Comparison of ENCODE assay signal across 23 mouse cellular contexts in the genomic region with DNA sequence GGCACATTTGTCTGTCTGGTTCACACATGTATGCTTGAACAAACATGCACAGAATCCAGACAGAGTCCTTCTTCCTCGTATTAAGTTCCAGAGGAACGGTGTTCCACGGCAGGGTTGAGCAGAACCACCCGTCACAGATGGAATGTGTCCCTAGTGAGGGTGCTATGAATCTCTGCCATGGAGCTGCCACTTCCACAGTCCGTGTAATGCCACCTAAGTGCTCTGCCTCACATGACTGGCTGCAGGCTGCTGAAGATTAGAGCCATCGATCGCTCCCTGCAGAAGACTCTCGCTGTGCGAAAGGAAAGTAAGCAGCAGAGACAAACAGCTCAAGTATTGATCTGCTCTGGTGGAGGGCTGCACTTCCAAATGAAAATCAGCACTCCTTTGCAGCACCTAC.
A peak's percentile ranks its signal among the peaks of the same experiment; 100 is the strongest.
DNase-seq lines count a peak whose midpoint lies in the region; ATAC-seq and TF ChIP-seq lines count a peak whose summit lies in the region.
"Had no signal": no experiment of that assay in that cellular context is flagged by ENCODE, and none has a peak within 500 bp of the region (broad histone marks: within the 10 kb centered on the region; RNA-seq: fewer than 3 reads in every experiment).

No protein-coding gene starts in this region.

- no peak overlapping the region for H3K9ac ChIP-seq in forebrain, embryonic 11.5 days (ENCODE audit: low read length)
- no peak overlapping the region for H3K9ac ChIP-seq in midbrain, embryonic 11.5 days (ENCODE audit: low read length)
- H3K9ac ChIP-seq in midbrain, embryonic 13.5 days (replicated peaks): no peak overlapping the region
- no peak overlapping the region for H3K9ac ChIP-seq in stomach, postnatal 0 days (ENCODE audit: low read length)
- H3K9ac ChIP-seq: embryonic facial prominence, embryonic 15.5 days; limb, embryonic 12.5 days; liver, embryonic 12.5 days had no signal

- no peak overlapping the region for H3K4me3 ChIP-seq in forebrain, embryonic 10.5 days
- H3K4me3 ChIP-seq in forebrain, embryonic 11.5 days (ENCODE audit: low read depth, low read length): no peak overlapping the region
- no peak overlapping the region for H3K4me3 ChIP-seq in midbrain, embryonic 11.5 days (ENCODE audit: low read depth, low read length)
- H3K4me3 ChIP-seq in midbrain, embryonic 10.5 days: no peak overlapping the region
- H3K4me3 ChIP-seq in midbrain, embryonic 13.5 days (replicated peaks): no peak overlapping the region
- no peak overlapping the region for H3K4me3 ChIP-seq in stomach, postnatal 0 days (ENCODE audit: low read depth, low read length)
- H3K4me3 ChIP-seq: embryonic facial prominence, embryonic 15.5 days; limb, embryonic 12.5 days; liver, embryonic 12.5 days had no signal

- peak overlapping the region; percentile 15; the same call in 1 of the 2 replicates for H3K27ac ChIP-seq in forebrain, embryonic 10.5 days
- H3K27ac ChIP-seq in forebrain, embryonic 11.5 days (ENCODE audit: low read depth, low read length): no peak overlapping the region
- no peak overlapping the region; the same call in 1 of the 2 replicates for H3K27ac ChIP-seq in midbrain, embryonic 11.5 days (ENCODE audit: low read depth, low read length)
- no peak overlapping the region; the same call in 1 of the 2 replicates for H3K27ac ChIP-seq in midbrain, embryonic 10.5 days (replicated peaks)
- peak overlapping the region; percentile 25; the same call in 1 of the 2 replicates for H3K27ac ChIP-seq in midbrain, embryonic 13.5 days
- no peak overlapping the region for H3K27ac ChIP-seq in stomach, postnatal 0 days (replicated peaks)
- H3K27ac ChIP-seq: embryonic facial prominence, embryonic 15.5 days; limb, embryonic 12.5 days; liver, embryonic 12.5 days had no signal

- H3K36me3 ChIP-seq in forebrain, embryonic 10.5 days (replicated peaks): no peaks in the 10 kb centered on the region
- H3K36me3 ChIP-seq in forebrain, embryonic 11.5 days (ENCODE audit: control insufficient read depth, insufficient read depth, low read length): no peaks in the 10 kb centered on the region
- H3K36me3 ChIP-seq in midbrain, embryonic 11.5 days (ENCODE audit: control insufficient read depth, insufficient read depth, low read length): no peaks in the 10 kb centered on the region
- H3K36me3 ChIP-seq in midbrain, embryonic 10.5 days: no peaks in the 10 kb centered on the region
- no peaks in the 10 kb centered on the region for H3K36me3 ChIP-seq in midbrain, embryonic 13.5 days
- no peaks in the 10 kb centered on the region for H3K36me3 ChIP-seq in stomach, postnatal 0 days (ENCODE audit: control insufficient read depth, insufficient read depth, low read length)
- H3K36me3 ChIP-seq: embryonic facial prominence, embryonic 15.5 days; limb, embryonic 12.5 days; liver, embryonic 12.5 days had no signal

- 80% methylated on average over 9 of the region's 9 CpGs for WGBS in forebrain, embryonic 10.5 days
- WGBS in forebrain, embryonic 11.5 days: 82% methylated on average over 9 of the region's 9 CpGs
- WGBS in midbrain, embryonic 11.5 days: 65% methylated on average over 9 of the region's 9 CpGs
- WGBS in midbrain, embryonic 10.5 days: 83% methylated on average over 9 of the region's 9 CpGs
- WGBS in midbrain, embryonic 13.5 days: 57% methylated on average over 9 of the region's 9 CpGs
- WGBS in stomach, postnatal 0 days: 68% methylated on average over 9 of the region's 9 CpGs

- no peaks in the 10 kb centered on the region for H3K27me3 ChIP-seq in forebrain, embryonic 10.5 days (ENCODE audit: poor library complexity, severe bottlenecking)
- no peaks in the 10 kb centered on the region for H3K27me3 ChIP-seq in forebrain, embryonic 11.5 days (ENCODE audit: control insufficient read depth, insufficient read depth, low read length)
- no peaks in the 10 kb centered on the region for H3K27me3 ChIP-seq in midbrain, embryonic 11.5 days (ENCODE audit: control insufficient read depth, insufficient read depth, low read length)
- no peaks in the 10 kb centered on the region for H3K27me3 ChIP-seq in midbrain, embryonic 10.5 days (ENCODE audit: low read depth, poor library complexity, severe bottlenecking)
- no peaks in the 10 kb centered on the region for H3K27me3 ChIP-seq in midbrain, embryonic 13.5 days
- no peaks in the 10 kb centered on the region for H3K27me3 ChIP-seq in stomach, postnatal 0 days (ENCODE audit: control insufficient read depth, insufficient read depth, low read length)
- H3K27me3 ChIP-seq: limb, embryonic 12.5 days; liver, embryonic 12.5 days; Patski had no signal

- peaks cover 33% of the 10 kb centered on the region for H3K4me1 ChIP-seq in forebrain, embryonic 10.5 days
- peaks cover 9% of the 10 kb centered on the region for H3K4me1 ChIP-seq in forebrain, embryonic 11.5 days (replicated peaks; ENCODE audit: control insufficient read depth, insufficient read depth, low read length)
- peaks cover 20% of the 10 kb centered on the region for H3K4me1 ChIP-seq in midbrain, embryonic 11.5 days (ENCODE audit: control insufficient read depth, insufficient read depth, low read length)
- H3K4me1 ChIP-seq in midbrain, embryonic 10.5 days: peaks cover 44% of the 10 kb centered on the region
- H3K4me1 ChIP-seq in midbrain, embryonic 13.5 days (replicated peaks): peaks cover 52% of the 10 kb centered on the region
- no peaks in the 10 kb centered on the region for H3K4me1 ChIP-seq in stomach, postnatal 0 days (replicated peaks; ENCODE audit: control insufficient read depth, insufficient read depth)

- TF ChIP-seq EP300 in stomach, postnatal 0 days (optimal IDR thresholded peaks at IDR 0.05): no peak

- no peaks in the 10 kb centered on the region for H3K9me3 ChIP-seq in forebrain, embryonic 10.5 days
- no peaks in the 10 kb centered on the region for H3K9me3 ChIP-seq in forebrain, embryonic 11.5 days (ENCODE audit: control insufficient read depth, low read length)
- no peaks in the 10 kb centered on the region for H3K9me3 ChIP-seq in midbrain, embryonic 11.5 days (ENCODE audit: control insufficient read depth, low read length)
- H3K9me3 ChIP-seq in midbrain, embryonic 10.5 days (replicated peaks): no peaks in the 10 kb centered on the region
- H3K9me3 ChIP-seq in midbrain, embryonic 13.5 days: no peaks in the 10 kb centered on the region
- H3K9me3 ChIP-seq in stomach, postnatal 0 days (ENCODE audit: control insufficient read depth, low read length): no peaks in the 10 kb centered on the region
- H3K9me3 ChIP-seq: embryonic facial prominence, embryonic 15.5 days; limb, embryonic 12.5 days; liver, embryonic 12.5 days had no signal

- no peak for ATAC-seq in forebrain, embryonic 11.5 days (replicated peaks; ENCODE audit: low FRiP score)
- peak; percentile 13; the same call in 1 of the 2 replicates for ATAC-seq in midbrain, embryonic 11.5 days (ENCODE audit: low FRiP score)
- no peak; the same call in 1 of the 2 replicates for ATAC-seq in midbrain, embryonic 13.5 days
- no peak for ATAC-seq in stomach, postnatal 0 days (ENCODE audit: low FRiP score, low TSS enrichment)
- ATAC-seq: CD4-positive, CD25-positive, alpha-beta regulatory T cell, adult 4 months; liver, embryonic 12.5 days; Patski had no signal

- no peak for DNase-seq in forebrain, embryonic 10.5 days (ENCODE audit: extremely low spot score, low spot score)
- DNase-seq in forebrain, embryonic 11.5 days (ENCODE audit: low spot score): no peak
- DNase-seq in midbrain, embryonic 11.5 days (ENCODE audit: low spot score, missing footprints): peak; percentile 68
- no peak for DNase-seq in midbrain, embryonic 10.5 days (ENCODE audit: low spot score)
- DNase-seq in retina, postnatal 1 day: peak; percentile 47
- no peak for DNase-seq in frontal cortex, postnatal 10 days (ENCODE audit: low spot score in 2 of 2)
- DNase-seq in stomach, postnatal 0 days (ENCODE audit: low spot score): no peak
- DNase-seq: adrenal gland, postnatal 10 days; cerebellum, adult 11 months; heart, postnatal 10 days; kidney, adult 8-10 months; kidney, postnatal 36 days; lung, adult 2 months; spleen, adult 18-20 months; thymus, adult 18-20 months; thymus, postnatal 4 days had no signal

- TF ChIP-seq CTCF in stomach, postnatal 0 days (IDR thresholded peaks at IDR 0.05; ENCODE audit: low read depth): no peak

- H3K4me2 ChIP-seq in forebrain, embryonic 11.5 days (ENCODE audit: low read depth, low read length, severe bottlenecking): no peak overlapping the region
- H3K4me2 ChIP-seq in midbrain, embryonic 11.5 days: no peak overlapping the region
- no peak overlapping the region for H3K4me2 ChIP-seq in midbrain, embryonic 13.5 days (replicated peaks)
- no peak overlapping the region for H3K4me2 ChIP-seq in stomach, postnatal 0 days (replicated peaks; ENCODE audit: low read depth)
- H3K4me2 ChIP-seq: embryonic facial prominence, embryonic 15.5 days; heart, embryonic 11.5 days; limb, embryonic 12.5 days; liver, embryonic 12.5 days had no signal

Comparison
In these comparisons a context has a peak if more than half of its experiments do, and no peak if none do; other contexts are left out.
1. DNase-seq: peak in midbrain, embryonic 11.5 days (single experiment) and retina, postnatal 1 day (single experiment); none in forebrain, embryonic 10.5 days (single experiment), forebrain, embryonic 11.5 days (single experiment), midbrain, embryonic 10.5 days (single experiment), frontal cortex, postnatal 10 days (0 of 2) and stomach, postnatal 0 days (single experiment).
2. H3K27ac ChIP-seq: peak in forebrain, embryonic 10.5 days (single experiment) and midbrain, embryonic 13.5 days (single experiment); none in forebrain, embryonic 11.5 days (single experiment), midbrain, embryonic 11.5 days (single experiment), midbrain, embryonic 10.5 days (single experiment) and stomach, postnatal 0 days (single experiment).